Mouse (Mus musculus): Measurements from ENCODE around the gene Morc1. TPM values are rescaled to one million over a fixed set of nuclear protein-coding genes. Genes with fewer than 3 reads are reported as not detected.

Morc1 gene
- polyA plus RNA-seq, 1 experiment from 2014 or later: not detected

DNA sequence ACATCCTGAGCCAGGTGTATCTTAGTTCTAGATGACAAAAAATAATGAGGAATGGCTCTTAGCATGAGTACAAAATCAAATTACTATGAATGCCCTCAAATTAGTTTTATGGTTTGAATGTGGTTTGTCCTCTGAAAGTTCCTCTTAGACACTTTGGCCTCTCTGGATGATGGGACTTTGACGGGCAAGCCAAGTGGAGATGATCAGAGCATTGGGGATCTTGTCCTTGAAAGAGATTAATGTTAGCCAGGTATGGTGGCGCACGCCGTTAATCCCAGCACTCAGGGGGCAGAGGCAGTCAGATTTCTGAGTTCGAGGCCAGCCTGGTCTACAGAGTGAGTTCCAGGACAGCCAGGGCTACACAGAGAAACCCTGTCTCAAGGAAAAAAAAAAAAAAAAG lies 13.6 kb downstream of the Morc1 start:
- H3K4me1 ChIP-seq (replicated peaks; ENCODE audit: control insufficient read depth, insufficient read depth, low read length): no peaks in the 10 kb centered on the region
- H3K9me3 ChIP-seq (ENCODE audit: control insufficient read depth, low read length): no peaks in the 10 kb centered on the region
- H3K27me3 ChIP-seq (ENCODE audit: control insufficient read depth, insufficient read depth, low read length): no peaks in the 10 kb centered on the region
- no peak overlapping the region for H3K4me2 ChIP-seq (ENCODE audit: low read depth, low read length, severe bottlenecking)
- H3K9ac ChIP-seq (ENCODE audit: low read length): no peak overlapping the region
- H3K4me3 ChIP-seq (ENCODE audit: low read depth, low read length): no peak overlapping the region
- no peak for DNase-seq (ENCODE audit: low spot score)
- H3K27ac ChIP-seq (ENCODE audit: low read depth, low read length): no peak overlapping the region
- no peaks in the 10 kb centered on the region for H3K36me3 ChIP-seq (ENCODE audit: control insufficient read depth, insufficient read depth, low read length)
- WGBS: 89% methylated on average over 5 of the region's 5 CpGs
- no peak for ATAC-seq (replicated peaks; ENCODE audit: low FRiP score)

- 79% methylated on average over 8 of the region's 8 CpGs for WGBS
- Histone ChIP-seq H3K9ac (ENCODE audit: low read length) (no peak overlapping the region), H3K4me1 (replicated peaks; ENCODE audit: control insufficient read depth, insufficient read depth, low read length) (no peaks in the 10 kb centered on the region), H3K4me3 (ENCODE audit: low read depth, low read length) (no peak overlapping the region), H3K27me3 (ENCODE audit: control insufficient read depth, insufficient read depth, low read length) (no peaks in the 10 kb centered on the region), H3K9me3 (ENCODE audit: control insufficient read depth, low read length) (no peaks in the 10 kb centered on the region), H3K36me3 (ENCODE audit: control insufficient read depth, insufficient read depth, low read length) (no peaks in the 10 kb centered on the region), H3K4me2 (ENCODE audit: low read depth, low read length, severe bottlenecking) (no peak overlapping the region), H3K27ac (ENCODE audit: low read depth, low read length) (no peak overlapping the region)
- DNase-seq (ENCODE audit: low spot score): no peak
- no peak for ATAC-seq (replicated peaks; ENCODE audit: low FRiP score)
Measured at GRCm38 (mm10) chr16:48446161-48446925, 15.3 kb downstream of the Morc1 start.

DNA sequence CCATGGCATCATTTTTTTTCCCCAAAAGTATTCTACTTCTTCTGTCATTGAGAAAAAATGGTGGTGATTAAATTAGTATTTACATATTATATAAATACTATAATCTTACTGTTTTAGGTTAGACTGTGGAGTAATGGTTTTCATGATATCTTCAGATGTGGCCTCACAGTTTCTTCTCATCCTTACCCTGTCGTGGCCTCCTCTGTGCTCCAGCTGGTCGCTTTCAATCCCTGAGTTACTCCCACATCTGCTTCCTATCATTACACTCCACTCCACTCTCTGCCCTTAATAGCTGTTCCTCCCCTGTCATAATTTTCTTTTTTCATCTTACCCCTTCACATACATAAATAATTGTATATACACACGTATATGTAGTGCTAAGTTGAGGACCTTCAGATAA lies 22.2 kb downstream of the Morc1 start:
- no peak for ATAC-seq (replicated peaks; ENCODE audit: low FRiP score)
- no peaks in the 10 kb centered on the region for H3K4me1 ChIP-seq (replicated peaks; ENCODE audit: control insufficient read depth, insufficient read depth, low read length)
- DNase-seq (ENCODE audit: low spot score): no peak
- WGBS: 81% methylated on average over 3 of the region's 3 CpGs
- no peak overlapping the region for H3K9ac ChIP-seq (ENCODE audit: low read length)
- no peaks in the 10 kb centered on the region for H3K9me3 ChIP-seq (ENCODE audit: control insufficient read depth, low read length)
- no peak overlapping the region for H3K27ac ChIP-seq (ENCODE audit: low read depth, low read length)
- H3K36me3 ChIP-seq (ENCODE audit: control insufficient read depth, insufficient read depth, low read length): no peaks in the 10 kb centered on the region
- H3K4me2 ChIP-seq (ENCODE audit: low read depth, low read length, severe bottlenecking): no peak overlapping the region
- H3K4me3 ChIP-seq (ENCODE audit: low read depth, low read length): no peak overlapping the region
- no peaks in the 10 kb centered on the region for H3K27me3 ChIP-seq (ENCODE audit: control insufficient read depth, insufficient read depth, low read length)

GRCm38 (mm10) chr16:48473396-48473795 lies 42.4 kb downstream of the Morc1 start:
- H3K27me3 ChIP-seq (ENCODE audit: control insufficient read depth, insufficient read depth, low read length): no peaks in the 10 kb centered on the region
- no peak for DNase-seq (ENCODE audit: low spot score)
- WGBS: 91% methylated on average over 10 of the region's 10 CpGs
- no peaks in the 10 kb centered on the region for H3K9me3 ChIP-seq (ENCODE audit: control insufficient read depth, low read length)
- H3K4me3 ChIP-seq (ENCODE audit: low read depth, low read length): no peak overlapping the region
- ATAC-seq (replicated peaks; ENCODE audit: low FRiP score): no peak
- no peak overlapping the region for H3K27ac ChIP-seq (ENCODE audit: low read depth, low read length)
- no peak overlapping the region for H3K4me2 ChIP-seq (ENCODE audit: low read depth, low read length, severe bottlenecking)
- H3K4me1 ChIP-seq (replicated peaks; ENCODE audit: control insufficient read depth, insufficient read depth, low read length): no peaks in the 10 kb centered on the region
- H3K36me3 ChIP-seq (ENCODE audit: control insufficient read depth, insufficient read depth, low read length): no peaks in the 10 kb centered on the region
- no peak overlapping the region for H3K9ac ChIP-seq (ENCODE audit: low read length)

GRCm38 (mm10) chr16:48474896-48475802 lies 44.1 kb downstream of the Morc1 start:
- Histone ChIP-seq H3K4me1 (replicated peaks; ENCODE audit: control insufficient read depth, insufficient read depth, low read length) (no peaks in the 10 kb centered on the region), H3K27ac (ENCODE audit: low read depth, low read length) (no peak overlapping the region), H3K4me2 (ENCODE audit: low read depth, low read length, severe bottlenecking) (no peak overlapping the region), H3K36me3 (ENCODE audit: control insufficient read depth, insufficient read depth, low read length) (no peaks in the 10 kb centered on the region), H3K9me3 (ENCODE audit: control insufficient read depth, low read length) (no peaks in the 10 kb centered on the region), H3K9ac (ENCODE audit: low read length) (no peak overlapping the region), H3K4me3 (ENCODE audit: low read depth, low read length) (no peak overlapping the region), H3K27me3 (ENCODE audit: control insufficient read depth, insufficient read depth, low read length) (no peaks in the 10 kb centered on the region)
- WGBS: 35% methylated on average over 4 of the region's 4 CpGs
- DNase-seq (ENCODE audit: low spot score) (no peak), ATAC-seq (replicated peaks; ENCODE audit: low FRiP score) (no peak)

DNA sequence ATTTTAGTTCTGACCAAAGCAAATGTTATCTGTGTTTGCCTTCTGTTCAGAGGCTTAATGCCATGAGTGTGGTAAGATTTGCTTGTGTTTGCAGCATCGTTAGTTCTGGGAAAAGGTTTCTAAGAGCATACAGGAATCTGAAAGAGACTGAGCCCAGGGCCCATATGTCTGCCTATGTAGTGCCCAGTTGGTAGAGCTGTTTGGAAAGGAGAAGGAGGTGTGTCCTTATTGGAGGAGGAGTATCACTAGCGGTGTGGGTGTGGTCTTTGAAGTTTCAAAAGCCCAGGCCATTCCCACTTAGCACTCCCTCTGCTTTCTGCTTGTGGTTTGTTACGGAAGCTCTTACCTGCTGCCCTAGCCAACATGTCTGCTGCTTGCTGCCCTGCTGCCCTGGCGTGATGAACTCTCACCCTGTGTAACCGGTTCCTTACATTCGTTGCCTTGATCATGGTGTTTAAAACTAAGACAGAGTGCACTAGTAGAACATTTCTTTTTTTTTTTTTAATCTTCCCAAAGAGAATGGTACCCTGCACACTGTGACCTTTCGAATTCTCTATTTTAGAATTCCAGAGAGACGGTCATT lies 48.3 kb downstream of the Morc1 start:
- no peak overlapping the region for H3K9ac ChIP-seq (ENCODE audit: low read length)
- DNase-seq (ENCODE audit: low spot score): no peak
- WGBS: 79% methylated on average over 8 of the region's 8 CpGs
- no peaks in the 10 kb centered on the region for H3K4me1 ChIP-seq (replicated peaks; ENCODE audit: control insufficient read depth, insufficient read depth, low read length)
- no peaks in the 10 kb centered on the region for H3K27me3 ChIP-seq (ENCODE audit: control insufficient read depth, insufficient read depth, low read length)
- H3K4me3 ChIP-seq (ENCODE audit: low read depth, low read length): no peak overlapping the region
- no peak overlapping the region for H3K27ac ChIP-seq (ENCODE audit: low read depth, low read length)
- ATAC-seq (replicated peaks; ENCODE audit: low FRiP score): no peak
- no peak overlapping the region for H3K4me2 ChIP-seq (ENCODE audit: low read depth, low read length, severe bottlenecking)
- no peaks in the 10 kb centered on the region for H3K9me3 ChIP-seq (ENCODE audit: control insufficient read depth, low read length)
- no peaks in the 10 kb centered on the region for H3K36me3 ChIP-seq (ENCODE audit: control insufficient read depth, insufficient read depth, low read length)

DNA sequence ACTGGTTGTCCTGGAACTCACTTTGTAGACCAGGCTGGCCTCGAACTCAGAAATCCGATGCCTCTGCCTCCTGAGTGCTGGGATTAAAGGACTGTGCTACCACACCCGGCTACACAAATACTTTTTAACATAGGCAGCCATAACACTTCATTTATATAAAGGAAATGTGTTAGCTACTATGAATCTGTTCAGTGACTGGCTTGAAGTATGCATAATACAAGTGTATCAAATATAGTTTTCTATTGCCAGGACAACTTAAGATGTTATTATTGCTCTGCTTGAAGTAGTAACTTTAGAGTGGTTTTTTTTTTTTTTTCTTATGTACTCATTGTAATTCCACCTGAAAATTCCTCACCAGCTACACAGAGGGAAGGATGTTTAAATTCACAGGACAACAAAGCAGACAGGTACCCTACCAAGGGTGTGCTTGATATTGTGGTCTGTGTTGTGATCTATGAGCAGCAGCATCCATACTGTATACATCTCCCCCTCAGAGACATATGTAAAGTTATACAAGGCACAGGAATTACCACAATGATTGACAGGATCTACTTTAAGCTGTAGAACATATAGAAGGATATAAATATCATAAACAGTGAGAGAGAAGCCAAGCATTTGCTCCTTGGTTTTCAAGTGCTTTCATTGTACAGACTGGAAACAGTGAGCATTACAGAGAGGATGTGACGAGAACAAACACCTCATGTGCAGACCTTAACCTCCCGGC lies 85.9 kb downstream of the Morc1 start:
- H3K4me3 ChIP-seq (ENCODE audit: low read depth, low read length): no peak overlapping the region
- H3K9ac ChIP-seq (ENCODE audit: low read length): no peak overlapping the region
- no peaks in the 10 kb centered on the region for H3K9me3 ChIP-seq (ENCODE audit: control insufficient read depth, low read length)
- no peak for ATAC-seq (replicated peaks; ENCODE audit: low FRiP score)
- no peak for DNase-seq (ENCODE audit: low spot score)
- WGBS: 81% methylated on average over 5 of the region's 5 CpGs
- H3K27me3 ChIP-seq (ENCODE audit: control insufficient read depth, insufficient read depth, low read length): no peaks in the 10 kb centered on the region
- H3K4me1 ChIP-seq (replicated peaks; ENCODE audit: control insufficient read depth, insufficient read depth, low read length): no peaks in the 10 kb centered on the region
- H3K4me2 ChIP-seq (ENCODE audit: low read depth, low read length, severe bottlenecking): no peak overlapping the region
- H3K27ac ChIP-seq (ENCODE audit: low read depth, low read length): no peak overlapping the region
- H3K36me3 ChIP-seq (ENCODE audit: control insufficient read depth, insufficient read depth, low read length): no peaks in the 10 kb centered on the region

GRCm38 (mm10) chr16:48519569-48519968 lies 88.5 kb downstream of the Morc1 start:
- ATAC-seq (replicated peaks; ENCODE audit: low FRiP score): no peak
- H3K27ac ChIP-seq (ENCODE audit: low read depth, low read length): no peak overlapping the region
- no peaks in the 10 kb centered on the region for H3K36me3 ChIP-seq (ENCODE audit: control insufficient read depth, insufficient read depth, low read length)
- H3K4me1 ChIP-seq (replicated peaks; ENCODE audit: control insufficient read depth, insufficient read depth, low read length): no peaks in the 10 kb centered on the region
- H3K27me3 ChIP-seq (ENCODE audit: control insufficient read depth, insufficient read depth, low read length): no peaks in the 10 kb centered on the region
- no peak overlapping the region for H3K4me3 ChIP-seq (ENCODE audit: low read depth, low read length)
- DNase-seq (ENCODE audit: low spot score): no peak
- H3K9me3 ChIP-seq (ENCODE audit: control insufficient read depth, low read length): no peaks in the 10 kb centered on the region
- H3K9ac ChIP-seq (ENCODE audit: low read length): no peak overlapping the region
- no peak overlapping the region for H3K4me2 ChIP-seq (ENCODE audit: low read depth, low read length, severe bottlenecking)

All from forebrain, embryonic 11.5 days (tissue).